Mouse (Mus musculus) kidney, postnatal 0 days (tissue): ENCODE measurements around the gene Nkx2-4. TPM values are rescaled to one million over a fixed set of nuclear protein-coding genes. Genes with fewer than 3 reads are reported as not detected.
A peak's percentile ranks its signal among the peaks of the same experiment; 100 is the strongest.

Experiments
- ATAC-seq: fragments of 200-750 bp; cut with Nextera tagmentation; replicated peaks from 2 replicates; pipeline ENCODE4 v1.8.0; 2017; ENCODE audit warnings: low read depth, moderate number of reproducible peaks, moderate TSS enrichment, moderate library complexity; ENCODE audit not compliant: low FRiP score
- DNase-seq: peaks from one replicate; pipeline ENCODE4 v3.0.0-alpha.2; 2016; ENCODE audit warnings: low spot score
- H3K27ac ChIP-seq: fragments of 300-500 bp; sonication (generic); 2 replicates; pipeline ENCODE4 v1.5.1; 2014; ENCODE audit warnings: mild to moderate bottlenecking
- H3K27me3 ChIP-seq: fragments of 300-500 bp; sonication (generic); 2 replicates; pipeline ENCODE4 v1.6.1; 2014; ENCODE audit warnings: low read length, mixed read lengths; ENCODE audit not compliant: insufficient read depth
- H3K36me3 ChIP-seq: fragments of 300-500 bp; sonication (generic); 2 replicates; pipeline ENCODE4 v1.6.1; 2014; ENCODE audit warnings: low read length, mixed read lengths; ENCODE audit not compliant: insufficient read depth
- H3K4me1 ChIP-seq: fragments of 300-500 bp; sonication (generic); replicated peaks from 2 replicates; pipeline ENCODE4 v1.6.1; 2014; ENCODE audit warnings: antibody characterized with exemption, low read length, mixed read lengths; ENCODE audit not compliant: insufficient read depth
- H3K4me2 ChIP-seq: fragments of 300-500 bp; sonication (generic); 2 replicates; pipeline ENCODE4 v1.6.1; 2014; ENCODE audit warnings: mild to moderate bottlenecking, low read length, moderate library complexity, mixed read lengths
- H3K4me3 ChIP-seq: fragments of 300-500 bp; sonication (generic); replicated peaks from 2 replicates; pipeline ENCODE4 v1.5.1; 2014; ENCODE audit warnings: low read depth, low read length
- H3K9ac ChIP-seq: fragments of 300-500 bp; sonication (generic); 2 replicates; pipeline ENCODE4 v1.6.1; 2014; ENCODE audit warnings: low read depth, low read length
- H3K9me3 ChIP-seq: fragments of 300-500 bp; sonication (generic); replicated peaks from 2 replicates; pipeline ENCODE4 v1.6.1; 2016; ENCODE audit warnings: low read length, inconsistent platforms, mixed read lengths
- CTCF ChIP-seq: IDR thresholded peaks from 2 replicates; pipeline ENCODE4 v1.5.1; 2016; ENCODE audit warnings: antibody characterized with exemption, low read depth, mild to moderate bottlenecking, moderate library complexity
- WGBS: fragments of 180-500 bp; shearing (Covaris S2); extraction: QIAGEN DNeasy Blood & Tissue Kit; methylation state at CpG from one replicate; pipeline ENCODE4 v1.1.7; 2014; 5-methylcytosine and 5-hydroxymethylcytosine counted together
- polyA plus RNA-seq: library from polyadenylated mRNA; unstranded; fragments of >200 nt; fragmentation: Nextera tagmentation; extraction: Ambion mirVana; gene quantifications from 2 replicates; pipeline ENCODE4 v1.2.1, GENCODE M21; 2015

The Nkx2-4 gene
- polyA plus RNA-seq, 1 experiment from 2014 or later, result not detected

DNA sequence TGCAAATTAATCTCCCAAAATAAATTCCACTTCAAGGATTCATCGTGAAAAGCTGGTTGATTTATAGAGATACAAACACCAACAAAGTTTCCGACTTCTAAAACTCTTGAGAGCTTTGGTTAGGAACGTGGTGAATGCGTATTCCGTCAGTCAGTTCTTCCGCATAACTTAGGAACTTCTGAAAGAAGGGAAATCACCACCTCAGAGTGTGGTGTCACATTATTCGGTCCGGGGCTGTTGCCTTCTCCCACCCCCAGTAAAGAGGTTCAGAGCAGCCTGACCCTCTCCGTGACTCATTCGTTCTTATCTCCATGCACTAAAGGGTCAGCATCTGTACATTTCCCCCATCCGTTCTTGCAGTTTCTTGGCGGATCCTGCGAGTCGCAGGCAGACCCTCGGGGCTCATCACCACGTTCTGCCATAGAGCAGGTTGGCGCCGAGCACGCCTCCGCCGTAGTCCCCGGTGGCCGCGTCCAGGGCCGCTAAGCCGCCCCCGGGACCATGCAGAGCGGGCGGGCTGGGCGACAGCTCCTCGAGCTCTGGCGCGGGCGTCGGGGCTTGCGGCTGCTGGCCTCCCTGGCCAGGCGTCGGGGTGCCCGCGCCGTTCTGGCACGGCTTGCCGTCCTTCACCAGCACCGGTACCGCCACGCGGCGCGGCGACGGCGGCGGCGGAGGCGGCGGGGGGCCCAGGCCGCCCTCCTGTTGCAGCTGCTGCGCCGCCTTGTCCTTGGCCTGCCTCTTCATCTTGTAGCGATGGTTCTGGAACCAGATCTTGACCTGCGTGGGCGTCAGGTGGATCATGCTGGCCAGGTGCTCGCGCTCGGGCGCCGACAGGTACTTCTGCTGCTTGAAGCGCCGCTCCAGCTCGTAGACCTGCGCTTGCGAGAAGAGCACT is 1.5 kb downstream of the Nkx2-4 start:
- Histone ChIP-seq H3K9ac (no peak overlapping the region), H3K4me3 (peak overlapping the region; percentile 34; the same call in 1 of the 2 replicates), H3K4me1 (no peaks in the 10 kb centered on the region; the same call in 1 of the 2 replicates), H3K4me2 (peak overlapping the region; percentile 48), H3K27me3 (peaks cover 65% of the 10 kb centered on the region), H3K36me3 (no peaks in the 10 kb centered on the region), H3K27ac (no peak overlapping the region), H3K9me3 (no peaks in the 10 kb centered on the region)
- no peak for TF ChIP-seq CTCF
- DNase-seq (no peak), ATAC-seq (peak; percentile 47; the same call in 1 of the 2 replicates)
- WGBS, result under 1% methylated on average over 72 of the region's 72 CpGs

DNA sequence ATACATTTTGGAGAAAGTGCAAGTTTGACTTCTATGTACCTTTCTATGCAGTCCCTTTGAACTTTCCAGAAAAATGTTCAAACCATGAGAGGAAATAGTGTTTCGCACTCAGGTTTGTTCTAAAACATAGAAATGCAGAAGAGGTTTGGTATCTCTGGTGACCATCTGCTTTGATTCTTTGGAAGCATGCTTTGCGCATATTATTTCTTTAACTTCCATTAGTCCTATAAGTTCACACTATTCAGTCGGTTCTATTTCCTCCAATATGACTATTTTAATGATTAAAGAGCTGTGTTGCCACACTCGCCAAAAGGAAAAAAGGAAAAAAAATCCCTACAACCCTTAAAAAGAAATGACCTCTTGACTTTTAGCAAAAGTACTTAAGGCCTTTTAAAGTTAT is 2.9 kb downstream of the Nkx2-4 start:
- no peak overlapping the region for H3K4me3 ChIP-seq
- 62% methylated on average over 4 of the region's 4 CpGs for WGBS
- TF ChIP-seq CTCF, result no peak
- H3K4me1 ChIP-seq, result no peaks in the 10 kb centered on the region; the same call in 1 of the 2 replicates
- no peak overlapping the region for H3K9ac ChIP-seq
- no peak for DNase-seq
- H3K27ac ChIP-seq, result no peak overlapping the region
- no peaks in the 10 kb centered on the region for H3K9me3 ChIP-seq
- H3K4me2 ChIP-seq, result no peak overlapping the region
- ATAC-seq, result no peak
- H3K27me3 ChIP-seq, result peaks cover 53% of the 10 kb centered on the region
- no peaks in the 10 kb centered on the region for H3K36me3 ChIP-seq

DNA sequence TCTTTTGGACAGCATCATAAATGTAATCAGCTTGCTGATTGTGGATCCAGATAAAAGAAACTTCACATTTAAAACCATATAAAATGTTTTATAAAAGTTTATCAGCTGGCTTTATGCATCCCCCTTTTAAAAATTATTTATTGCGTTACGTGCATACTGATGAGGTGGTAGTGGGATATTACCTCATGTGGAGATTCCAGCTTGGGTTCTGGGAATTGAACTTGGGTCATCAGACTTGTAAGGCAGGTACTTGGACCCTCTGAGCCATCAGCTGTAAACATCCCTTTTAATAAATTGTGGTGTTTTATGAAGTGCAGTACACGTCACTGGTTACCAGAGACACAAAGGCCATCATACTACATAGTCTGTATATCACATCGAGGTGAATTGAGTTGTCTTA is 10.8 kb downstream of the Nkx2-4 start:
- no peak for DNase-seq
- no peaks in the 10 kb centered on the region for H3K4me1 ChIP-seq
- H3K36me3 ChIP-seq, result peaks cover 17% of the 10 kb centered on the region; the same call in 1 of the 2 replicates
- H3K9ac ChIP-seq, result no peak overlapping the region
- no peaks in the 10 kb centered on the region for H3K9me3 ChIP-seq
- H3K4me2 ChIP-seq, result no peak overlapping the region
- 92% methylated on average over 4 of the region's 4 CpGs for WGBS
- no peak overlapping the region for H3K27ac ChIP-seq
- ATAC-seq, result no peak
- H3K4me3 ChIP-seq, result no peak overlapping the region
- H3K27me3 ChIP-seq, result no peaks in the 10 kb centered on the region
- no peak for TF ChIP-seq CTCF

DNA sequence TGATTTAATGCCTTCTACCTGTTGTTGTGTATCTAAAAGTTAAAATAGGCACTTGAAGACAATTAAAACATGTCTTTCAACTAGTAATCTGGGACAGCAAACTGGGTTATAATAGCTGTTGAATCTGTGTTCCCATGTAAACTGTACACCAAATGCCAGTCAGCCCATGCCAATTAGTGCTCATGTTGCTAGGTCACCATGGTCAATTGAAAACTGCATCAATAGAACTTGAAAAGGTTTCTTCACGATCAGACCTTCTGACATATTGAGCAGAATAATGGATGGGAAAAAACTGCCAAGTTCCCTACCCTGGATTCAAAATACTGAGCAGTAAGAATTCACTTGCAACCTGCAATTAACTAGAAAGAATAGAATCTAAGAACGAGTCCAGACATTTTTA is 11.3 kb downstream of the Nkx2-4 start:
- H3K36me3 ChIP-seq, result peaks cover 17% of the 10 kb centered on the region; the same call in 1 of the 2 replicates
- H3K9ac ChIP-seq, result no peak overlapping the region
- DNase-seq (no peak), ATAC-seq (no peak)
- H3K9me3 ChIP-seq, result no peaks in the 10 kb centered on the region
- no peak for TF ChIP-seq CTCF
- H3K4me3 ChIP-seq, result no peak overlapping the region
- no peaks in the 10 kb centered on the region for H3K27me3 ChIP-seq
- no peaks in the 10 kb centered on the region for H3K4me1 ChIP-seq
- H3K4me2 ChIP-seq, result no peak overlapping the region
- 87% methylated on average over 2 of the region's 2 CpGs for WGBS
- no peak overlapping the region for H3K27ac ChIP-seq

DNA sequence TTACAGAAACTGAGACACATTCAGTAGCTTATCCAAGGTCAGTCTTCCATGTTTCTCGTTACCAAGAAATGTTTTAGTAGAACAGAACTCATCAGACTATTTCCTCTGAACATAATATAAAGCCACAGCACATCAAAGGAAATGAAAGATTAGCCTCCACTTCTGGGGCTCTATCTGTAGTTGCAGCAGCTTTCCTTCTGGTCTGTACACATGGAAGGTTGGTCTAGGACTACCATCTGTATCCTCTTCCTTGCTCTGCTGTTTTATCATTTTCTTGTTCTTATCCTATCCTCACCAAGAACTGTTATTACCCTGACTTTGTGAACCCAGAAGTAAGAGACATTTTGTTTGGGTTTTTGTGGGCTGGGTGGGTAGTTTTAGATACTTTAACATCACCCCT is 14.9 kb downstream of the Nkx2-4 start:
- no peaks in the 10 kb centered on the region for H3K27me3 ChIP-seq
- no peak for TF ChIP-seq CTCF
- no peaks in the 10 kb centered on the region for H3K9me3 ChIP-seq
- H3K36me3 ChIP-seq, result peaks cover 15% of the 10 kb centered on the region; the same call in 1 of the 2 replicates
- H3K9ac ChIP-seq, result no peak overlapping the region
- no peak overlapping the region for H3K4me3 ChIP-seq
- H3K27ac ChIP-seq, result no peak overlapping the region
- no peak overlapping the region for H3K4me2 ChIP-seq
- H3K4me1 ChIP-seq, result no peaks in the 10 kb centered on the region
- DNase-seq (no peak), ATAC-seq (no peak)
- WGBS, result 86% methylated on average over 1 of the region's 1 CpGs

DNA sequence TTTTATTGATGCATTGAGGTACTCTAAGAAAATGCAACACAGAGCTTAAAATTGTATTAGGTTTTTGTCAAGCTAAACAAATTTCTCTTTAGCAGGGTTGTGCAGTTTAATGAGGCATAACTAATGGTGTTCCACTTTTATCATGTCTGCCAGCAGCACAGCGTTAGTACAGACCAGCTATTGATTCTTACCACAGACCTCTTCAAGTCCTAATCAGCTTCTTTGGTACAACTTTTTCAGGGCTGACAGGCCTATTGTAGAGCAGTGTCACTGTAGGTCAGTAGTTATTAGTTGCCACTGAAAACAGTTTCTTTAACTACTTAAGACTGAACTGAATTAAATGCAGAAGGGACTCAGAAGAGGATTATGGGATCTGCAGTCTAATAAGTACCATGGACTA is 16.2 kb downstream of the Nkx2-4 start:
- Histone ChIP-seq H3K27me3 (no peaks in the 10 kb centered on the region), H3K27ac (no peak overlapping the region), H3K9me3 (no peaks in the 10 kb centered on the region), H3K4me2 (no peak overlapping the region), H3K36me3 (peaks cover 20% of the 10 kb centered on the region; the same call in 1 of the 2 replicates), H3K4me1 (no peaks in the 10 kb centered on the region), H3K4me3 (no peak overlapping the region), H3K9ac (no peak overlapping the region)
- no peak for DNase-seq
- TF ChIP-seq CTCF, result no peak
- 32% methylated on average over 1 of the region's 1 CpGs for WGBS
- ATAC-seq, result no peak
